Mouse (Mus musculus): ENCODE data around the gene Sart3.

Gene Sart3

DNA sequence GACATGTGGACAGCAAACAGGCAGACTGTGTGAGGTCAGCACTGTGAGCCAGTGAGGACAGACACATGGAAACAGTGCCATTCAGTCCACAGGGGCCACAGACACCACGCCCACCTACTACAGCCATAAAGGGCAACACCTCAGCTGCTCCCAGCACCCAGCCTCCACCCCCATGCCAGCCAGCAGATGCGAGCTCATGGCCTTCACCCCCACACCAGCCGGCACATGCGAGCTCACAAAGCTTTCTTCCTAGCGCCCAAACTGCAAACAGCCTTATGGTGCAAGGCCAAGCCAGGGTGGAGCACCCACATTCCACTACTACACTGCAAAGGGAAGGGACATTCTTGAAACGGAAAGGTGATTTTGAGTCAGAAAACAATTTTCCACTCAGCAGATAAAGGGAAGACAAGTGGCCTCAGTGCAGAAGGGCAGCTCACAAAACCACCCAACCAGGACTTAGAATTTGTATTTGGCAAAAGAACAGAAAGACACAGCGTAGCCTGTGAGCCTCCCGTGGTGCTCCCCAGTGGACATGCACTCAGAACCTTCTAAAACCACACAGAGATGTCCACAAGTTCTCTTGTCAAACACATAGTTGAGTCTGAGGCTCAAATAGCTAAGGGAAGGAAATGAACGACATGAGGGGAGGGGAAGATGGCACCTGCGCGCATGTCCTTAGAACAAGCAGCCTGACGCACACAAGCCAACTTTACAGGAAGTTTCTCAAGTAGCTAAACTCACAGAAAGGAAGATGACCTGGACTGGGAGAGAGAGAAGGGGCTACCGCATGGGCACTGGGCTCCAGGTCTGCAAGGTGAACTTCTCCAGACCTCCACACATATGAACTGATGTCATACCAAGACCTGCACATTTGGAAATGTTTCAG lies 6.4 kb downstream of the Sart3 start:
- no peak for DNase-seq (ENCODE audit: low spot score in 2 of 2)

DNA sequence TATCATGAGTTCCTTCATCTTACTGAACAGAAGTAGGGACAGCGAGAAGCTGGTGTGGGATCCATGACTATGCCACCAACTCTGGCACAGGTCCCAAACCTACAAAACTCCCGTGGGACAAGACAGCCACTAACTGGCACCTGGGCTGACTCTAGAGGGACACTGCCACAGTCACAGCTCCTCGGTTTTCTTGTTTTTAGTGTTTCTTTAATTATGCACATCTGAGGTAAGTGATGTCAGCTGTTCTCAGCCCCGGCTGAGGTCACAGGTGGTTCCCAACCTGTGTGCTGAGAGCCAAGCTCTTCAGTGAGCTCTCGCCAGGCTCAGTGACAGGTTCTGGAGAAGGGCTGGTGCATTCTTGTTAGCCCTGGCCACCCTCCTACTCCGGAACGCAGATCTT lies 7.9 kb downstream of the Sart3 start:
- no peak for DNase-seq (ENCODE audit: low spot score in 2 of 2)

DNA sequence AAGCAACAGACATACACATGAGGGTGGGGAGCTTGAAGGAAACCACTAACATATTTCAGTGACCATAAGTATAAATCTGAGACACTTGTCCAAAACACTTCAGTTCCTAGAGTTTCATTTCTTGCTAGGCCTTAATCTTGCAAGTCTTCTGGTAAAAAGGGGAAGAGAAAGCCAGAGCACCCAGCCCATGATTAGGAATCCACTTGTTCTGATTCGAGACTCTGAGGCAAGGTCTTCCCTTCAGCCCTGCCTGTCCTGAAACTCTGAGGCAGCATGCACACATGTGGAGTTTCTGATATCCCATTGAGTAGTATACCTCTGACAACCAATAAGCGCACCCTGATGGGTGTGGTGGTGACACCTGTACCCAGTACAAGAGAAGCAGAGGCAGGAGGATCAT lies 10.7 kb downstream of the Sart3 start:
- DNase-seq (ENCODE audit: low spot score in 2 of 2), result no peak

DNA sequence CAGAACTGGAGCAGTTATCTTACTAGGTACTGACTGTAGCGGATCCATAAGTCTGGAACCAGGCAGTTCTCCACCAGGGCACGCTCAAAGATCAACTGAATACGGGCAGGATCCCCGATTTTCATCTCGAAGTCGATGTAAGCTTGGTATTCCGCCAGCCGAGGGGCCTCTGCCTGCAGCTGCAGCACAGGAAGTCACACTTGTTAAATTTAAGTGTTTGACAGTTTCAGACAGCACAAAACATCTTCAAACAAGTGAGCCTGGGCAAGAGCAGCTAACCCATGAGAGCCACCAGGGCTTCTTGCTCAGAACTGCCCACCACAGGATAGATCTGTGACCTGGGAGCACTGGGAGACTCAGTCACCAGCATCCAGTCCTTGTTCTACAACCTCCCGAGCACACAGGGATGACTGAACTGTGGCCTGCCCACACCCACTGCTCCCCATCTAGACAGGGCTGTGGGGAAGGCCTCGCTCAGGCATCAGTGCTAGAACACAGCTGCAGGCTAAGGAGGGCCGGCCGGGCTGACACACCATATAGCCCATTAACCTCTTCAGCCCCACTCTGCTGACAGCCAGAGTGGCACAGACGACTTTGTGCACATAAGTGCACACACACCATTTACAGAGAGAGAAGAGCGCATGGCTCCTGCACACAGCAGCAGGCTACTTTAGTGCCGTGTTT lies 16.8 kb downstream of the Sart3 start:
- no peak for DNase-seq (ENCODE audit: low spot score in 2 of 2)

DNA sequence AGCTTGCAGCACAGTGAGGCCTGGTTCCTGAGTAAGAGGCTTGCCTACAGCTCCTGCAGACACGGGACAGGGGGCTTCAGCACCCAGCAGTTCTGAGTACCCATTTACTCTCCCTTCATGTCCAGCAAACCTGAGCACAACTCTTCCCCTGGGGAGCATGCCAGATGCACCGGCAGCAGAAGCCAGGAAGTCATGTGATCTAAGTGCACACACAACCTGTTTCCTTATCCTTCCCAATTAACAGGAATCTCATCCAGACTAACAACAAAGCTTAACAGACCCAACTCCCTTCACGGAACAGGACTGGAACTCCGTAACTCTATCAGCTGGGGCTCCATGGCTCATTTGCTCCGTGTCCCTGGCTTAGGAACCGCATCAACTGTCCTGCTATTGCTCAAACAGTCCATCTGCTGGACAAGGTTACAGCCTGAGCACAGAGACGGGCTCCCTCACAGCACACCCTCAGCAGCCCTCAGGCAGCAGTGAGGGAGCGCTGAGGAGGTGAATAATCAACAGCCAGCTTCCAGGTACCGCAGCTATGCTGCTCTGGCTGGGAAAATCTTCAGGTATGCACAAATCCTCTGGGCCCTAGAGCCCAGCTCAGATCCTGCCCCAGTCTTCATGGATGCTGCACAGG lies 20.7 kb downstream of the Sart3 start:
- DNase-seq (ENCODE audit: low spot score in 2 of 2), result no peak

DNA sequence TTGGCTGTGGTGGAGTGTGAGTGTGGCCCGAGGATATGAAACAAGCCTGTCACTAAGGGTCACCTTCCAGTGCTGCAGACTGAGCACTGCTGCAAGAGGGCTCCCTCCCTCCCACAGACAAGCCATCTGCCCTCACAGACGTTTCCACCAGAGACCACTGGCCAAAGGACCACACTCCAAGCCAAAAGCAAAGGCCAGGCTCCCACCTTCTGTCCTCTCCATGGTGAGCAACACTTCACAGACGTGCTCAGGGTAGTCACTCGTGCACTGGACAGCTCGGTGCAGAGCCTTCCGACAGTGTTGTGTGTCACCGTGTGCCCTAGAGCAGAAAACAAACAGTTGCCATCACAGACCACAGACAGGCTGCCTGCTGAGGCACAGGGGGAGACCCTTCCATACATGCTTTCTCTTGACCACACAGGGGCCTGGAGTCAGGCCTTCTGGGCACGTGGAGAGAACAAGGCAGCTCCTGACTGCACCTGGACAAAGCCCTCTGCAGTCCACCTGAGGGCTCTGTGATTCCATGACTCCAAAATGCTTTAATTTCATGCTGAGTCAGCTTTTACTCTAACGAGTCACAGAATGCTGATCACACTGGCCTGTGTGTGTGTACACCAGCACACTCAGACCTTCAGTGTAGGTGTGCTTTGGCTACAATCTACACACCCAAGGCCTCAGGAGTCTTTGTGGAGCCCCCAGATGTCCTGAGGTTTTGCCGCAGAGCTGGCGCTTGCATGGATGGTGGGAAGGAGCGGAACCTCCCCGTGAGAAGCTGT lies 23.6 kb downstream of the Sart3 start:
- DNase-seq (ENCODE audit: low spot score in 2 of 2), result no peak

DNA sequence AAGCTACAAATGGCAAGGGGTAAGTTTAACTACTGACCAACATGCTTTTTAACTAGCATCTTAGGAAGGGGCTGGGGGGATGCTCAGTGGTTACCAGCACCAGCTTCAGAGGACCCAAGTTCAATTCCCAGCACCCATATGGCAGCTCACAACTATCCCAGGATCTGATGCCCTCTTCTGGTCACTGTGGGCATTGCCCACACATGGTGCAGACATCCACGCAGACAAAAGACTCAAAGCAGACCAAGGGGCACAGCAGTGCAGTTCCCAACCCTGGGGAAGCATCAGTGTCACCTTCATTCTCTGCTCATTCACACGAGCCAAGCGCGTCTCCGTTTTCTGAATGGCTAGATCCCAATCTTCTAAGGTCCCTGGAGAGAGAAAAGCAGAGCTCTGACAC lies 24.7 kb downstream of the Sart3 start:
- no peak for DNase-seq (ENCODE audit: low spot score in 2 of 2)

DNA sequence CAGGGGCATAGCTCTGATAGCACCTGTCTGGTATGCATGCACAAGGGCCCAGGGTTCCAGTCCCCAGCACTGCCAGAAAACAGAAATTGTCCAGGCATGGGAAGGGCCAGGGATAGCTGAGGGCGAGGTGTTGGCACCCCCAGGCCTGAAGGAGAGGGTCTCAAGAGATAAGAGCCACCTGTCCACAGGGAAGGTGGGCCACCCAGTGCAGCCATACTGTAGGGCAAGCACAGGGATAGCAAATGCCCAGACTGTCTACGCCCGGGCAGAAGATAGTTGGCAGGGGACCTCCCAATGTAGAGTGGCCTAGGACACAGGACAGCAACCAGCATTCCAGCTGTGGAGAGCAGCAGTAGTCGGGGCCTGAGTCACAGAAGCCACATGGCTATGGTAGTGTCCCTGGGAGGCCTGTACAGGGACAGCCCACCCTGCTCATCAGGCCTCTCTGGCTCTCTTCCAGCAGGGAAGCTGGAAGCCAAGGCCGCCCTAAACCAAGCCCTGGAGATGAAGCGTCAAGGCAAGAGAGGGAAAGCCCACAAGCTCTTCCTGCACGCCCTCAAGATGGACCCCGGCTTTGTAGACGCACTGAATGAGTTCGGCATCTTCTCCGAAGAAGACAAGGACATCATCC lies 34.6 kb downstream of the Sart3 start:
- no peak for DNase-seq (ENCODE audit: low spot score in 2 of 2)

DNA sequence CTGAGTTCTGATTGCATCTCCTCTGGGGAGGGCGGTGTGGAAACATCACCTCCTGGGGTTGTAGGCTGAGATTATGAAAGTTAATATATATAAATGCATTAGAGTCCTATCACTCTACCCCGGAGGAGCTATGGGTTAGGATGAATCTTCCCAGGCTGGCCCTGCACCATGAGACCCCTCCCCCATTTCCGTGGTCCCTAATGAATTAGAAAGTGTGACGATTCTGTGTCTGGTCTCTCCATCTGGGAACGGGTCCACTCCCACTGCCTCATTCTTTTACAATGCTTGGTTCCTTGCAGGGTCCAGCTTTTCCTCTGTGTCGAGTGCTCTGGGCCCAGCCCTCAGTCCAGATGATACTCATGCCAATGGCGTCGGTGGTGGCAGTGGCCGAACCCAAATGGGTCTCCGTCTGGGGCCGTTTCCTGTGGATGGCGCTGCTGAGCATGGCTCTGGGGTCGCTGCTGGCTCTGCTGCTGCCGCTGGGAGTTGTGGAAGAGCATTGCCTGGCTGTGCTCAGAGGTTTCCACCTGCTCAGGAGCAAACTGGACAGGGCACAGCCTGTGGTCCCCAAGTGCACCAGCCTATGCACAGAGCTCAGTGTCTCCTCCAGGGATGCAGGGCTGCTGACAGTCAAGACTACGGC lies 35.7 kb downstream of the Sart3 start:
- no peak for DNase-seq (ENCODE audit: low spot score in 2 of 2)

DNA sequence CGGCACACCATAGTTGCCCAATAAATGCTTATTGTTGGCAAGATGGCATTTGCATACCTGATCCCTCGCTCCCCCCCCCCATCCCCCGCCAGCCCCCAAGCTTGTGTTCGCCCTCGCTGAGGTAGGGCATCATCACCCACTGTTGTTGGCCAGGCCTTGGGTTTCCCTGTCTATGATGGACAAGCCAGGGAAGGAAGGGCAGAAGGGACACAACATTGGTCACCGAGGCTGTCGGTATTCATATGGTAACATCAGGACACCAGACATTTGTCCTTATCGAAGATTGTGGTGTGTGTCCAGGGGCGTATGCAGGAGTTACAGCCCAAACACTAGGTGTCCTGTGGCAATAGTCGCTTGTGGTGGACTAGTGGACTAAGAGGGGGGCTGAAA lies 36.2 kb downstream of the Sart3 start:
- peak in 1 of 2 experiments; percentile 19 for DNase-seq (ENCODE audit: low spot score in 2 of 2)

DNA sequence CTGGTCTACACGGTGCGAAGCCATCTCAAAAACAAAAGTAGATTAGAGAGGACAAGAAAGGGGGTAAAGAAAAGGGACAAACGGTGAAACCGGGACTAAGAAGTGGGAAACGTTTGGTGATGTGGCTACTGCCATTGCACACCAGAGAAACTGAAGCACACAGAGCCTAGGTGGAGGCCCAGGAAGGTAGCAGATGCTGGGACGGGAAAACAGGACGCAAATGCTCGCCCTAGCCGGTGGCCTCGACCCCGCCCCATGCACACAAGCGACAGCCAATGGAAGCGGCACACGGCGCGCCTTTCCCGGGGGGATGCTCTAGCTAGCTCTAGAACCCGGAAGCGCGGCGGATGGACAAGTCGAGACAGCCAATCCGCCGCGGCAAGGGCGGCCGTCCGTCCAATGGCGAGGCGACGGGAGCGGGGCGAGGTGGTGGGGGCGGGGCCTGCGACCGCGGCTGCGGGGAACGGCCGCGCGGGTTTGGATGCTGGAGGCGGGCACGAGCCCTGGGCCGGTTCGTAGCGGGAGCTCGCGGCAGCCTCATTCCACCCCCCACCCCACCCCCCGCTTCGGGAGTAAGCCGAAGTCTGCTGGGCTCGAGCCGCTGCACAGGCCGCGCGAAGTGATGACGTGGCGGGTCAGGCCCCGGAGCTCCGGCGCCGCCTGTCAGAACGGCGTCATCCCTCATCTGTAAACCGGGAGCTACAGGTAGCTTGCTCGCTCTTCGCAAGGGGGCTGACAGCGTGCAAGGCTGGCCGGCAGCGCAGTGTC lies 36.8 kb downstream of the Sart3 start, which contains the start of gene Ficd:
Gene Ficd (plus strand): TSS at position 459 of the 768 bp plus-strand sequence.
- peak; percentile 81 to 86 for DNase-seq (ENCODE audit: low spot score in 2 of 2)

DNA sequence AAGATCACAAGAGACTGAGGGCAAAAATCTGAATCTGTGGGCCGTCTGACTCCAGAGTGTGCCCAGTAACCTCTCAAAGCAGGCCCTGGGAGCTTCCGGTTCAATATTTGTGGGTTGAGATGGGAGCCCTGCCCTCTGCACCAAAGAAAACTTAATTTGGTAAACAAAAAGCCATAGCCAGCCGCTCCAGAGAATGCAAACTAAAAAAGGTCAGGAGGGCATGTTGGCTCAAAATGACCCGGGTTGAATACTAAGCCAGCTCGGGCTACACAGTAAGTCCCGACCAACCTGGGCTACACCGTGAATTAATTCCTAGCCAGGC lies 37.3 kb downstream of the Sart3 start:
- DNase-seq (ENCODE audit: low spot score in 2 of 2), result no peak

DNA sequence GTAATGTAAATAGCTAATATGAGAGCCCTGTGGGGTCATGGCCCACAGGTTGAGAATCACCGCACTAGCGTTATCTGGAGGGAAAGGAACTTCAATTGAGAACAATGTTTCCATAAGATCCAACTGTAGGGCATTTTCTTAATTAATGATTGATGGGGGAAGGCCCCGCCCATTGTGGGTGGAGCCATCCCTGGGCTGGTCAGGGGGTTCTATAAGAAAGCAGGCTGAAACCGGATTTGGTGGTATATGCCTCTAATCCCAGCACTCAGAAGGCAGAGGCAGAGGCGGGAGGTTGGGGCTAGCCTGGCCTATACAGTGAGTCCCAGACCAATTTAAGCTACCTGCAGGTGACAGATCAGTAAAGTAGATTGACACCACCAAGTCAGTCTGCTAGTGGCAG lies 37.9 kb downstream of the Sart3 start:
- no peak for DNase-seq (ENCODE audit: low spot score in 2 of 2)

DNA sequence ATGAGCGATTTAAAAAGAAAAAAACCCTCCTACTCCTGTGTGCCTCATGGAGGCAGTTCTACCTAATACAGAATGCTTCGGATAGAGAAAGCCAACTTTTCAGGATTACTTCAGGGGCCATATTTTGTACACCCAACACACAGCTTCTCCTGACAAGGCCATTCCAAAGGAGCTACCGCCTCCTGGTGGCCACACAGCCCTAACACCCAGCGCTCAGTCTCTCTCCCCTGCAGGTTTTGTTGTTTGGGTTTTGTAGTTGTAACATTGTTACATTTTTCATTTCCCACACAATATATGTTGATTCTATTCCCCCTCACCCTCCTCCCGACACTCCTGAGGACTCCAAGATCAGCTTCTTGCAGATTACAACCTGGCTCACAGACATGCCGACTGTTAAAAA lies 40.1 kb downstream of the Sart3 start:
- peak in 1 of 2 experiments; percentile 47 for DNase-seq (ENCODE audit: low spot score in 2 of 2)

DNA sequence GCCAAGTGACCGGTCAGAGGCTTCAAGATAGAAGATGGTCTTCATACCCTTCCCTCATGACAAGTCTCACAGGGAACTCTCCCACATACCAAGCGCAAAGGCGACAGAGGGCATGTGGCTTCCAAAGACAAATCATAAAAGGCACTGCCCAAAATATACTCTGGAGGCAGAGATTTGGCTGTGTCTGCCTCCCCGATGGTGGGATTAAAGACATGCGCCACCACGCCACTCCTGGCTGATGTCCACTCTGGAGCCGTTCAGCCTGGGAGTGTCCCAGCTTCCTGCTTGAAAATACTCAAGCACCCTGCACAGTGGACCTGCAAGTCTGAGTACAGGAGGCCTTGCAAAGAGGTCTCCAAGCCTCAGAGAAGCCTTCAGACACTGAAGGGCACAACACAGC lies 41.1 kb downstream of the Sart3 start:
- DNase-seq (ENCODE audit: low spot score in 2 of 2), result no peak

DNA sequence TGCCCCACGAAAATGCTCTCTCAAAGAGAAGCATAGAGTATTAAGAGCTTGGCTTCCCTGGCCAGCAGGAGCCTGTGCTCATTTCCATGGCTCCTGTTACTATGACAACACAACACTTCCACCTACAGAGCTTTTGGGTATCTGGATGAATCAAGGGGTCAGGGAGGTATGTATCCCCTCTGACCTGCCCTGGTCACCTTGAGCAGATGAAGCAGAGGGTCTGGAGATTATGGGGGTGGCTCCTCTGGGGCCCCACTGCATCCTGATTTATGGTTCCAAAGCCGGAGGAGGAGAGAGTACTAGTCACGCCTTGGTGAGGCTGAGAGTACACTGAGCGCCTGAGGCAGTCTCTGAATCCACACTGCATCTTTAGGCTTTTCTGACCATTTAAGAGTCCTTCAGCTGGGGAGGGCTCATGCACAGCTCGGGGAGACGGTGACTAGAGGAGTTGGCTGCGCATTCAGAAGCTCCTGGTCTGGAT lies 41.6 kb downstream of the Sart3 start:
- DNase-seq (ENCODE audit: low spot score in 2 of 2), result no peak

DNA sequence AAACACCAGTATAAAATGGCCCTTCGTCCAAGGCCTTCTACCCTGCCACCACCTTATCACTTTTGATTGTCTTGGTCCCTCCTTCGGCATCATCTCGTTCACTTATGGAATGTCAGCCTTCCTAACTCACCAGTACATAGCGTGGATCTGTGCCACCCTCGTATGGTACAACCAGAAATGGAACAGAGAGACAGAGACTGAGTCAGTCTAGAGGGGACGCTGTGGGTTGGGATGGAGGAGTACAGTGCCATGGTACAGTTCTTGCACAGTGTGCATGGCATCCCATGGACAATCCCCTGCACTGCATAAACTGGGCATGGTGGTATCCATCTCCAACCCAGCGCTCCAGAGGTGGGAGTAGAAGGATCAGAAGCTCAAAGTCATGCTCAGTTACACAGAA lies 43.6 kb downstream of the Sart3 start:
- no peak for DNase-seq (ENCODE audit: low spot score in 2 of 2)

DNA sequence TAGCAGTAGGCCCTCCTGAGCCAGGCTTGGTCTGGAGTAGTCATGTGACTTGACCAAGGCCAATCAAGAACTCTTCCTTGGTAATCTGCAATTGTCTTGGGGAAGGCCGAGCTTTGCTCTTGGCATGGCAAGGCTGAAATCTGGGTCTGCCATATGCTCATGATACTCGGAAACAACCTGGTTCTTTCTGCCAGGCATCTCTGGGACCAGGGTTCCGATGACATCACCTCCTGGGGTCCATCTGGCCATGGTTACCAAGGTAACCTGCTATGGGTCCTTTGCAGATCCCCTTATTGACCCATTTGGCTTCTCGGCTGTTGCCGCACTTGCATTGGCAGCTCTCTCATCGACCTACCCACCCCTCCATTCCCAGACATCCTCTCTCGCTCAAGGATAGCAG lies 44.3 kb downstream of the Sart3 start:
- no peak for DNase-seq (ENCODE audit: low spot score in 2 of 2)

DNA sequence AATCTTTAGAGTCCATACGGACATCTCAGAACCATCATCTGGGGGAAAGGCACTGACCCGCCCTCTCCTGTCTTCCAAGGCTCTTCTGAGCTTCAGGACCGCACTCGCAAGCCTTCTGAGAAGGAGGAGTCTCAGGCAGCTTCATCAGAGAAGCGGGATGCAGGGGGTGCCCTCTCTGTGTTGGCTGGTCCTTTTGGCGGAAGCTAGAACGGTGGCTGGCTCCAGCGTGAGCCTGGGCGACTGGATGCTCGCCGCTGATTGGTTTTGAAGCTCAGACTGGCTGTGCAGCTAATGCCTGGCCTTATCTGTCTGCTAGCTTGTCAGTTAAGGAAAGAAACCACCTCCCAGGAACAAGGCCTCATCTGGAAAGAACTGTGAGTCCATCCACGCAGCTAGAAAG lies 45.1 kb downstream of the Sart3 start:
- no peak for DNase-seq (ENCODE audit: low spot score in 2 of 2)

DNA sequence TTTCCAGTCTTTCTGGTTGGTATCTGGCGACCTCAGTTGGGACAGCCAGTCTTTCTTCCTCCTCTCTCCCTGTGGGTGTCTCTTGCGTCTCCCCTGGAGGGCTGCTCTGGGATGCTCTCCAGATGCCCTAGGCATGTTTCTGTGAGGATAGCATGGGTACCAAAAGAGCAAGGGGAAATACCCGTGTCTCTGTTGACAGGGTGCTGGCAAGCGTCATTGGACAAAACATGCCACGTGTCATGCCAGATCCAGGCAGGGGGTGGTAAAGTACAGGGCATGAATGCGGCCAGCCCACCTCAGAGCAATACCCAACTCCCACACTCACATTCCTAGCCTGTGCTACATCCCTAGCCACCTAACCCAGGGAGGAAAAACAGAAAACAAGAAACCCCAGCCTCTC lies 45.7 kb downstream of the Sart3 start:
- DNase-seq (ENCODE audit: low spot score in 2 of 2), result no peak
